10 mouse cellular contexts compared by ENCODE assay signal in the genomic region with DNA sequence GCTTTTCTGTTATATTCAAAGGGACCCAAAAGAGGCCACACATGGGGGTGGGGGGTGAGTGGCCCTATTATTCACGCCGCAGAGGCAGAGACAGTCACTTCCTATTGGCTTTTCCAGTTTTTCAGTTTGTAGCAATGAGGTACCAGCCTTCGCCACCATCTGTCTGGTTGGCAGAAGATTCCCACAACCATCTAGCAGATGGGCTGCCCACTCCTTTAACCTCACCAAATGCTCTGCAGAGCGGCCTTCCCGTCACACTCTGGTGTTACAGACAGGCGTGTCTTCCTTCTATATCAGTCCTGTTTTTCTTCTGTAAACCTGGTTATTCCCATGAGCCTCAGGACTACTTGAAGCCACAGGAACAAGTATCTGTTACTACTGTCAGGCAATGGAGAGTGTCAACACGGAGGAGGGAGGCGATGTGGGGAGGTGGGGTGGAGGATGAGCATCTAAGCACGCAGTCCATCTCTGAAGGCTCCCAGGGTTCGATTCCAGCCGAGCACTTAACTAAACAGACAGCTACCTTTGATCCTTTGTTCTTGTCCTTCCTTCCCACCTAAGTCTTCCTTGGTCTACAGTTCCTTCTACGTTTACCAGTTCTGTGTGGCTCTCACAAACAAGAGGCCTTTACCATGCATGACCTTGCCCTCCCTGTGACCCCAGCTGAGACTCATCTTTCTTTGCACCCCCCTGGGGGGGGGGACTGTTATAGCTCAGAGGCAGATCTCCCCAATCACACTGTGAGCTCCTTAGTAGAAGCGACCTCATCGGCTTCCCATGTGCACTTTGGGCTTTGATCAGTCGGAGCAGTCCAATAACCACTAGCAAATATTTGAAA. TPM values are rescaled to one million over a fixed set of nuclear protein-coding genes. Genes with fewer than 3 reads are reported as not detected.
A peak's percentile ranks its signal among the peaks of the same experiment; 100 is the strongest.
DNase-seq lines count a peak whose midpoint lies in the region; ATAC-seq and TF ChIP-seq lines count a peak whose summit lies in the region.
"Had no signal": no experiment of that assay in that cellular context is flagged by ENCODE, and none has a peak within 500 bp of the region (broad histone marks: within the 10 kb centered on the region; RNA-seq: fewer than 3 reads in every experiment).

No protein-coding gene starts in this region.

- intact Hi-C loops in left cerebral cortex, adult 2 months (cut with DNase I) = loop anchor here (5.0 kb wide), 1 partner anchor 106 kb away; no protein-coding TSS in a partner anchor

- no peak for TF ChIP-seq CTCF in left cerebral cortex, adult 2 months (IDR thresholded peaks at IDR 0.05)

- H3K27ac ChIP-seq in left cerebral cortex, adult 2 months = no peak overlapping the region
- H3K27ac ChIP-seq: lung, embryonic 15.5 days; neural tube, embryonic 13.5 days had no signal

- peak; percentile 76 for DNase-seq in right cerebral cortex, adult 18-20 months
- no peak for DNase-seq in right cerebral cortex, postnatal 4 days
- DNase-seq in frontal cortex, postnatal 14 days (ENCODE audit: low spot score in 2 of 2) = peak; percentile 19 to 26
- DNase-seq in left cerebral cortex, adult 2 months (ENCODE audit: extremely low spot score in 1 of 2, low spot score in 2 of 2) = peak; percentile 50 to 69
- no peak for DNase-seq in T-cell, adult 2 months (ENCODE audit: low spot score)
- DNase-seq in kidney, adult 9 months = no peak
- DNase-seq: kidney, postnatal 36 days had no signal

- no peak for ATAC-seq in erythroid progenitor cell, adult 5-6 weeks (replicated peaks; ENCODE audit: low FRiP score, poor library complexity, severe bottlenecking)

- H3K4me3 ChIP-seq in left cerebral cortex, adult 2 months = no peak overlapping the region
- H3K4me3 ChIP-seq: lung, embryonic 15.5 days; neural tube, embryonic 13.5 days had no signal

RNA-seq across cellular contexts. Expression of a gene that starts 32.0 kb away (rescaled TPM):
- total RNA-seq in left cerebral cortex, adult 2 months (2021) = 10 to 100 TPM; 28.9 to 29.9 TPM
- total RNA-seq in erythroid progenitor cell, adult 5-6 weeks (2015; ENCODE audit: low replicate concordance) = 96.8 and 117 TPM in 2 replicates
- total RNA-seq in erythroid progenitor cell, adult 5-6 weeks (2017; ENCODE audit: low replicate concordance) = 70.0 and 92.0 TPM in 2 replicates

RNA-seq across cellular contexts. Expression of a gene that starts 46.5 kb away (rescaled TPM):
- 10 to 100 TPM; 26.8 to 32.2 TPM for total RNA-seq in left cerebral cortex, adult 2 months (2021)
- 39.0 and 93.7 TPM in 2 replicates for total RNA-seq in erythroid progenitor cell, adult 5-6 weeks (2015; ENCODE audit: low replicate concordance)
- total RNA-seq in erythroid progenitor cell, adult 5-6 weeks (2017; ENCODE audit: low replicate concordance) = 14.2 and 16.3 TPM in 2 replicates

Comparison
In these comparisons a context has a peak if more than half of its experiments do, and no peak if none do; other contexts are left out.
1. DNase-seq: peak in right cerebral cortex, adult 18-20 months (single experiment), frontal cortex, postnatal 14 days (2 of 2) and left cerebral cortex, adult 2 months (2 of 2); none in right cerebral cortex, postnatal 4 days (single experiment), T-cell, adult 2 months (single experiment) and kidney, adult 9 months (single experiment).